Comparison of ENCODE assay signal across 1 mouse cellular context in the genomic region with DNA sequence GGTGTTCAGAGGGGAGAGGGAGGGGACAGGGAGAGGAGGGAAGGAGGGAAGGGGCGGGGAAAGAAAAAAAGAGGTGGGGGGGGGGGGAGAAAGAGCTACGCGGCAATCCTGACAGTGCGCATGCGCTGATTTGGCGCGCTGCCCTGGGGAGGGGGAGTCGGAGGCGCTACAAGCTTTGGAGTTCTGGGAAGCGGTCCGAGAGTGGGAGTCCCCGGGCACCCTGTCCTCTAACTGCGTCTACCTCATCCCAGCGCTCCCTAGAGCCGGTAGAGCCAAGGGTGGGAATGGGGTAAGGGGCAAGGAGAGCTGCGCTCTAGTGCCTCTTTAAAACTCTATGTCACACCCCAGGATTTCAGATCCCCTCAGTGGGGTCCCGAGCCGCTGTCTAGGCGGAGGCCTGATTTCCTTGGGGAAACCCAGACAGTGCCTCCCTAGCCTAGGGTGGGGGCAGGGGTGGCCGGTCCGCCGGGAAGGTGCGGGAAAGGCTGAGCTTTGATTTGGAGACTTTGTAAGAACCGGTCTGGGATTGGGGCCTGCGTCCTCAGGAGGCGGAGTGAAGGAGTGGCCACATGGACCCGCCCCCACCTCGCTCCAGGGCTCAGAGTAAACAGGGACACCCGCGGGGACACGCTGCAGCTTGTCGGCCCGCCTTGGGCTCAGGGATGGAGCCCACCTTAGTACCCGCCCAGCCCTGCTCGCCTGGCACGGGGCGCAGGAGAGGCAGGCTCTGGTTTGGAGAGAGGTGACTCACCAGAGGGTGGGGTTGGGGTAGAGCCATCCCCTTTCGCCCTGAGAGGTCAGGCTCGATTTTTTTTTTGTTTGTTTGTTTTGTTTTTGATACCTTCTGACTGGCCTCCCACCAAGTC.
TF ChIP-seq lines count a peak whose summit lies in the region.

No protein-coding gene starts in this region.

TF ChIP-seq in CH12.LX, 34 proteins besides CTCF, POLR2A, EP300 and RAD21:
- TF ChIP-seq E2F4 (IDR thresholded peaks at IDR 0.05; ENCODE audit: insufficient replicate concordance, low read depth, low read length) (0 out of 2 replicates have a peak, but pooled peaks have one; percentile 57), JUND (conservative IDR thresholded peaks at IDR 0.05; ENCODE audit: low read depth, low read length) (no peak), RCOR1 (conservative IDR thresholded peaks at IDR 0.05; ENCODE audit: low read depth, low read length) (no peak), MAZ (IDR thresholded peaks at IDR 0.05; ENCODE audit: low read depth, low read length) (peak; percentile 81), SIN3A (IDR thresholded peaks at IDR 0.05; ENCODE audit: low read length) (no peak; the same call in 1 of the 2 replicates), IRF4 (IDR thresholded peaks at IDR 0.05; ENCODE audit: low read depth, low read length) (0 out of 2 replicates have a peak, but pooled peaks have one; percentile 4), CHD1 (IDR thresholded peaks at IDR 0.05; ENCODE audit: low read depth, low read length) (0 out of 2 replicates have a peak, but pooled peaks have one; percentile 34), ZMIZ1 (IDR thresholded peaks at IDR 0.05; ENCODE audit: low read depth, low read length) (no peak), NRF1 (IDR thresholded peaks at IDR 0.05; ENCODE audit: low read depth, low read length) (peak; percentile 84), MXI1 (IDR thresholded peaks at IDR 0.05; ENCODE audit: low read depth, low read length) (peak; percentile 36; the same call in 1 of the 2 replicates), TCF12 (IDR thresholded peaks at IDR 0.05; ENCODE audit: low read depth, low read length) (no peak), ZNF384 (IDR thresholded peaks at IDR 0.05; ENCODE audit: low read depth, low read length) (peak; percentile 67), NELFE (IDR thresholded peaks at IDR 0.05; ENCODE audit: low read depth, low read length) (0 out of 2 replicates have a peak, but pooled peaks have one; percentile 33)
